Mouse (Mus musculus): ENCODE measurements at regions not wholly inside any gene's neighbourhood (a gene's known extent, or its start where the extent isn't known, plus 50 kb on each side); places are given as distances from the start of the nearest gene placed in this dataset.

- peak; percentile 84 for DNase-seq (ENCODE audit: low read depth)
Measured at GRCm38 (mm10) chr1:61050346-61050745, 72.6 kb downstream of the Icos start.

DNA sequence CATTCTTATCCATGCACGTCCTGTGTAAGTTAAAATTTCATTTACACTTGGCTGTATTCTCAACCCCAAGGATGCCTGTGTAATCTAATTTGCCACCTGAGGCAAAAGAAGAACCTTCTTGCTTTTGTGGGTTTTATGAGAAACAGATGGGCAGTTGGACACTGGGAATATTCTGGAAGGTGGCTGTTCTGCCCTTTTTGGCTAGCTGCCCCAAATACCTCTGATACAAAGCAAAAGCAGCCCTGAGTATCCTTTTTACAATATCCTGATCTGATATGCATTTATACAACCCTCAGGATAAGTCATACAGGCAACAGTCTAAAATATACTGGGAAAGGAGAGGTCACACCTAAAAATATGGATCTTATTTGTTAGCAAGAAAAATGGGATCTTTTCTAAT is 75.9 kb downstream of the Icos start:
- no peak for DNase-seq (ENCODE audit: low read depth)

- peak; percentile 88 for DNase-seq (ENCODE audit: low read depth)
Measured at GRCm38 (mm10) chr1:61054391-61054790, 76.7 kb downstream of the Icos start.

DNA sequence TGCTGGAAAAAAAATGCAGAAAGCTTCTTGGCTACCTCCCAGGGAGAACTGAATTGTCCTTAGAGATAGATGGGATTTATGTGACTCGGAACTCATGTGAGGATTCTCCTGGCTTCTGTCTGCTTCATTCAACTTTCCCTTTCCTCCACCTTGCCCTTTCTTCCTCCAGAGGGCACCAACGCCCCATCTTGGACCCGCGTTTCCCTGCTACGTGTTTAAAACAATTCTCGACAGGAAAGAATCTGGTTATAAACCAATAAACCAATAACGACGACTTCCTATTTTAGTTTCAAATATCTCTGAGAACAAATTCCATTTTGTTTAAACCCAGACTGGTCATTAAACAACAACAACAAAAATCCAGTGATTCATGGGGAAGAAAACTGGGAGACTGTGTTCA is 77.4 kb downstream of the Icos start:
- DNase-seq (ENCODE audit: low read depth) = peak; percentile 90

- no peak for DNase-seq (ENCODE audit: low read depth)
Measured at GRCm38 (mm10) chr1:61059910-61060536, 82.3 kb downstream of the Icos start.

GRCm38 (mm10) chr1:61061892-61062460 is 84.2 kb downstream of the Icos start:
- DNase-seq (ENCODE audit: low read depth) = peak; percentile 42

- peak; percentile 49 for DNase-seq (ENCODE audit: low read depth)
Measured at GRCm38 (mm10) chr1:61068112-61068511, 90.4 kb downstream of the Icos start.

- no peak for DNase-seq (ENCODE audit: low read depth)
Measured at GRCm38 (mm10) chr1:61074127-61074526, 96.4 kb downstream of the Icos start.

DNA sequence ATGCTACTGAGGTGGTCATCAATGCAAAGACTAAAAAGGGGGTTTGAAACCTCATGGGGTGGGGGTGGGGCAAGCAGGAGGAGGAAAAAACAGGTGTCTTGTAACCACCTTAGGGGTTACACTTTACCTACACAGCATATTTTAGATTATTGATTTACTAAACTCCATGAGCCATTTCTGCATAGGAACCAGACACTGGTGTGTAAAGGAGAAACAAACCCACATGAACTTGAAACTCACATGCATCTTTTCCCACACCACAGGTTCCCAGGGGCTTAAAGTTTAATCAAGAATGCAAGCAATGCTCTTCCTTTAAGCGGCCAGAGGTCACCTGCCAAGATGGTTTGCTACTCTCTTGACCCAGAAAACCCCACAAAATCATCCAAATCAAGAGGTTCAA is 97.6 kb downstream of the Icos start:
- no peak for DNase-seq (ENCODE audit: low read depth)

DNA sequence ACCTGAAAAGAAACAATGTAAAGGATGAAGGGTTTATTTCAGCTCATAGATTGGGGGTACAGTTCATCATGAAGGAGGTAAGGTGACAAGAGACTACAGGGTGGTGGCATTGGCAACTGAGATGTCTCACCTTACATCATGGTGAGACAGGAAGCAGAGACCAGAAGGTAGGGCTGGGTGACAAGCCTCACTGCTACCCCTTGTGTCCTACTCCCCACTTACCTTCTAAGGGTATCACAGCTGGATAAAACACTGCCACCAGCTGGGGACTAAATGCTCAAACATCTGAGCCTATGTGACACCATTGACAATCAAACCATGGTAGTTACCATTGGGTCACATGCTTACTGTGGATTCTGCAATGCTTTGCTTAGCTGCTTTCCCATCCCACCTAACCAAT is 107.0 kb downstream of the Icos start:
- peak; percentile 50 for DNase-seq (ENCODE audit: low read depth)

- no peak for DNase-seq (ENCODE audit: low read depth)
Measured at GRCm38 (mm10) chr1:61086811-61087210, 109.1 kb downstream of the Icos start.

GRCm38 (mm10) chr1:61090801-61091200 is 113.1 kb downstream of the Icos start:
- no peak for DNase-seq (ENCODE audit: low read depth)

DNA sequence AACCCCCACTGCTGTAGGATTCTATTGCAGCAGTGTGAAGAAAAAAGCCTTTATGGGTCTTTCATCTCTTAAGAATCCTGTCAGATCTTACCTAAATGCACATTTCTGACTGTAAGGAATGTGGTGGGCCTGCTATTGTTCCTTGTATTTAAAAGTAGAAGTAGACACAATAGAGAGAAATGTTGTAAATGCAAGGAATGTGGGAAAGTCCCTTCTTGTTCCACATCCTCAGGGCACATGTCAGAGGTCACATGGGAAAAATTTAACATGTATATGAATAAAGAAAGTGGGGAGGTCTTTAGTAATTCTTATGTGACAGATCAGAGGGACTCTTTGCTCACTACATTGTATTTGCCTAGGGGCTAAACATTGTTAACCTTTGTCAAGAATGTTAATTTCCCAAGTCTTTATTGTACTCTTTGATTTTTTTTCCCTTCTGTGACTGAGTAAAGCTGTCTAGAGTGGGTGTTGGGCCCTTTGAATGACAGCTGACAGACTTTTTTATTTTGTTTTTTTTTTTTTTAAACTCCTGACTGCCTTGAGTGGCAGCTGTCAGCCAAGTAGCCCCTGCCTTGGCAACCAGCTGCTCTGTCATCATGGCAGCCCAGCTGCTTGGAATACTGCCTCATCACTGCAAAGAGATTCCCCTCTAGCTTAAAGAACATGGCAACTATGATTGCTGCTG is 117.9 kb downstream of the Icos start:
- no peak for DNase-seq (ENCODE audit: low read depth)

- DNase-seq (ENCODE audit: low read depth) = no peak
Measured at GRCm38 (mm10) chr1:61099341-61099740, 121.6 kb downstream of the Icos start.

DNA sequence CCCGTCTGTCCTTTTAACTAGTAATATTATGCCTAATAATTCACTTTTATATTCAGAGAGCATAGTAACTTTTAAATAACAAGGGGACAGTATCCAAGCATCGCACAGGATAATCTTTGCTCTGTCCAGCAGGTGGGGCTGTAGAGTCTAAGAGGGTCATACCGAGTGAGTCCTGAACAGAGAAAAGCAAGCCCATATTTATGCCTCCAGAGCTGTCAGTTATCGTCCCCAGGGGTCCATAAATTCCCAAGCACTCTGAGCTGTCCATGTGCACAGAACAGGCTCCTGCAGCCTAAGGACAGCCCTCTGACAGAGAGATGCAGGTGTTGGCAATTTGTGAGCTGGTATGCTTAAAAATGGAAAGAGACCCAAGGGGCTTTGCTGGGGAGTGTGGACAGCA is 124.0 kb downstream of the Icos start:
- peak; percentile 87 for DNase-seq (ENCODE audit: low read depth)

DNA sequence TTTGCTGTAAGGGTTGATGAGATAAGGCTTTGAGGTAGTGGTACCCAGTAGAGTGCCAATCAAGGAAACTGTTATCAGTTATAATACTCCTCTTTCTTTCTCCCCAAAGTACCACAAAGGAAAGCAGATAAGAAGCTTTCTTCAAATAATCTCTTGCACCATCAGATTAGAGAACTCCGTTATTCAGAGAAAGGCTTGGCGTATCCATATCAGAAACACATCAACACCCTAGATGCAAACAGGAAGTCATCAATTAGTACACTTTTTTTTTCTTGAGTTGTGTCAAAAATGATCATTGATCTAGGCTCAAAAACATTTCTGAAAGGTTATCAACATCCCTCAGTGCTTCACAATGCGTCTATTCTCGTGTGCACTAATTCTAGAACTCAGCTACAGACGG is 124.6 kb downstream of the Icos start:
- peak; percentile 77 for DNase-seq (ENCODE audit: low read depth)

DNA sequence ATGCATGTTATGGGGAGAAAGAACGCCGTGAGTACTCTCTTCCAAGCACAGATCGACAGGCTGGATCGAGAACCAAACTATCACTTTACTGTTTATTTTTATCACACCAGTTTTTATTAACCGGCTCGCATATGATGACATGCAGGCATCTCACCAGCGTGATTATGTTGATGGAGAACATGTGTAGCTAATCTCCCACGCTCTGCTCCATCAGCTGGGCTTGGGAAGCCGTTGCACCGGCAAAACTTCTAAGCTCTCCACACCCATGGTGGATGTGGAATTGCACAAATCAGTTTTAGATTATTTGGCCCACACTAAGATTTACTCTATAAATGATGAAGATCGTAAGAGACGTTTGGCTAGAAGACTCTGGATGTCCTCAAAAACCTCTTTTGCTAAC is 125.9 kb downstream of the Icos start:
- no peak for DNase-seq (ENCODE audit: low read depth)

DNA sequence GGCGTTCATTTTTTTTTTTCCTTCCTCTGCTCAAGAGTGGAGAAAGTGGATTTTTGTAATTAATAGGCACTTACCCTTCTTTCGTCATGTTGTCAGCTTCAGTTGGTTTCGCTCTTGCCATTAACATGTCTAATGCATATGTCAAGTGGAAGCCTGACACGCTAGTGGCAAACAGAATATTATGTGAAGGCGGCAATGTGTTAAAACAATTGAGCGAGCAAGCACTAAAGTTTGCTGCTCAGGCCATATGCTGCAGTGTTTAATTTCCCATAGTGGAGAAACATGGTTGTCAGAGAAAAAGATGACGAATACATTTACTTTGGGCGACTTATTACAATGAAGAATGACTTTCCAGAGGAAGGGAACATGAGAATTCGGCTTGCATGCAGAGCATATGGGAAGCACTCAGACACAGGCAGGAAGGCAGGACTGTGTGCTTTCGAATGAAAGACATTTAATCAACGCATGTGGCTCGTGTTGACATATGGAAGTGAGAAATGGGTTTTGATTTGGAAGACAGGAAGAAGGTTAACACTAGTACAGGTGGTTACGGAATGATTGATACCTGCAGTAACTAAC is 134.1 kb downstream of the Icos start:
- no peak for DNase-seq (ENCODE audit: low read depth)

- DNase-seq (ENCODE audit: low read depth) = no peak
Measured at GRCm38 (mm10) chr1:61117535-61117934, 139.8 kb downstream of the Icos start.

GRCm38 (mm10) chr1:61118071-61118470 is 140.3 kb downstream of the Icos start:
- no peak for DNase-seq (ENCODE audit: low read depth)

- DNase-seq (ENCODE audit: low read depth) = peak; percentile 62
Measured at GRCm38 (mm10) chr1:61121480-61121879, 143.8 kb downstream of the Icos start.

- peak; percentile 50 for DNase-seq (ENCODE audit: low read depth)
Measured at GRCm38 (mm10) chr1:61125127-61125526, 147.4 kb downstream of the Icos start.

Measured in induced T-regulatory cell, adult 2 months (primary cell).